Mouse (Mus musculus): ENCODE results near the gene Rassf3.

Rassf3 gene

GRCm38 (mm10) chr10:121430764-121431540, 45.2 kb downstream of the Rassf3 start:
- no peak for DNase-seq (ENCODE audit: low read depth, low spot score)

- DNase-seq (ENCODE audit: low read depth, low spot score), result no peak
These were observed 46.0 kb downstream of the Rassf3 start for GRCm38 (mm10) chr10:121429981-121430682.

GRCm38 (mm10) chr10:121429581-121429980, 46.6 kb downstream of the Rassf3 start:
- no peak for DNase-seq (ENCODE audit: low read depth, low spot score)

- DNase-seq (ENCODE audit: low read depth, low spot score), result no peak
These were observed 47.1 kb downstream of the Rassf3 start for GRCm38 (mm10) chr10:121429089-121429488.

GRCm38 (mm10) chr10:121428011-121428711, 48.0 kb downstream of the Rassf3 start:
- DNase-seq (ENCODE audit: low read depth, low spot score), result no peak

- DNase-seq (ENCODE audit: low read depth, low spot score), result no peak
These were observed 49.0 kb downstream of the Rassf3 start for GRCm38 (mm10) chr10:121427136-121427535.

GRCm38 (mm10) chr10:121426458-121427070, 49.6 kb downstream of the Rassf3 start:
- DNase-seq (ENCODE audit: low read depth, low spot score), result no peak

- DNase-seq (ENCODE audit: low read depth, low spot score), result no peak
These were observed 50.6 kb downstream of the Rassf3 start for GRCm38 (mm10) chr10:121425506-121426025.

GRCm38 (mm10) chr10:121425079-121425478, 51.1 kb downstream of the Rassf3 start:
- no peak for DNase-seq (ENCODE audit: low read depth, low spot score)

GRCm38 (mm10) chr10:121424455-121424854, 51.7 kb downstream of the Rassf3 start:
- DNase-seq (ENCODE audit: low read depth, low spot score), result no peak

- DNase-seq (ENCODE audit: low read depth, low spot score), result no peak
These were observed 52.4 kb downstream of the Rassf3 start for GRCm38 (mm10) chr10:121423541-121424349.

- DNase-seq (ENCODE audit: low read depth, low spot score), result no peak
These were observed 53.9 kb downstream of the Rassf3 start for GRCm38 (mm10) chr10:121422294-121422693.

- no peak for DNase-seq (ENCODE audit: low read depth, low spot score)
These were observed 54.4 kb downstream of the Rassf3 start for GRCm38 (mm10) chr10:121421657-121422290.

GRCm38 (mm10) chr10:121421023-121421422, 55.1 kb downstream of the Rassf3 start:
- DNase-seq (ENCODE audit: low read depth, low spot score), result no peak

GRCm38 (mm10) chr10:121419640-121420470, 56.3 kb downstream of the Rassf3 start:
- DNase-seq (ENCODE audit: low read depth, low spot score), result no peak

GRCm38 (mm10) chr10:121418835-121419234, 57.3 kb downstream of the Rassf3 start:
- DNase-seq (ENCODE audit: low read depth, low spot score), result no peak

GRCm38 (mm10) chr10:121414127-121414526, 62.0 kb downstream of the Rassf3 start:
- no peak for DNase-seq (ENCODE audit: low read depth, low spot score)

GRCm38 (mm10) chr10:121412824-121413223, 63.3 kb downstream of the Rassf3 start:
- DNase-seq (ENCODE audit: low read depth, low spot score), result no peak

- DNase-seq (ENCODE audit: low read depth, low spot score), result no peak
These were observed 64.3 kb downstream of the Rassf3 start for GRCm38 (mm10) chr10:121411721-121412455.

Measured in mesoderm, embryonic 11.5 days (tissue).